ENCODE assay signal across 9 mouse cellular contexts in genomic region chr7:111080026-111080425, GRCm38 (mm10). TPM values are rescaled to one million over a fixed set of nuclear protein-coding genes. Genes with fewer than 3 reads are reported as not detected.
DNase-seq lines count a peak whose midpoint lies in the region; ATAC-seq and TF ChIP-seq lines count a peak whose summit lies in the region.
"Had no signal": no experiment of that assay in that cellular context is flagged by ENCODE, and none has a peak within 500 bp of the region (broad histone marks: within the 10 kb centered on the region; RNA-seq: fewer than 3 reads in every experiment).

No protein-coding gene starts in this region.

- peak overlapping the region; percentile 82; the same call in 1 of the 2 replicates for H3K4me2 ChIP-seq in heart, embryonic 11.5 days
- peak overlapping the region; percentile 83 for H3K4me2 ChIP-seq in embryonic facial prominence, embryonic 14.5 days (ENCODE audit: low read depth, low read length)
- H3K4me2 ChIP-seq in limb, embryonic 14.5 days (replicated peaks; ENCODE audit: low read depth, low read length, severe bottlenecking): peak overlapping the region; percentile 56

- H3ac ChIP-seq in C2C12 (ENCODE audit: control insufficient read depth, insufficient read length, low read depth): no peak overlapping the region

- peaks cover 15% of the 10 kb centered on the region for H3K4me1 ChIP-seq in heart, embryonic 11.5 days (ENCODE audit: control insufficient read depth, insufficient read depth, low read length)
- peaks cover 20% of the 10 kb centered on the region for H3K4me1 ChIP-seq in embryonic facial prominence, embryonic 14.5 days (ENCODE audit: control insufficient read depth, insufficient read depth, low read length)
- H3K4me1 ChIP-seq in limb, embryonic 14.5 days (ENCODE audit: control insufficient read depth, insufficient read depth, low read length): peaks cover 13% of the 10 kb centered on the region

- peaks cover 53% of the 10 kb centered on the region for H3K79me3 ChIP-seq in C2C12 (ENCODE audit: low read depth)

- peaks cover 77% of the 10 kb centered on the region for H3K79me2 ChIP-seq in C2C12 (ENCODE audit: control insufficient read depth, insufficient read depth)

- WGBS in heart, embryonic 11.5 days (ENCODE audit: insufficient replicate concordance): 89% methylated on average over 8 of the region's 8 CpGs
- 84% methylated on average over 8 of the region's 8 CpGs for WGBS in embryonic facial prominence, embryonic 14.5 days
- 84% methylated on average over 8 of the region's 8 CpGs for WGBS in limb, embryonic 14.5 days

- DNase-seq in heart, postnatal 25 days (ENCODE audit: low spot score): no peak
- no peak for DNase-seq in embryonic facial prominence, embryonic 14.5 days (ENCODE audit: low spot score)
- no peak for DNase-seq in limb, embryonic 14.5 days (ENCODE audit: low spot score)
- DNase-seq in cerebellum, postnatal 14 days: no peak
- DNase-seq in thymus, postnatal 25 days: no peak
- no peak for DNase-seq in layer of hippocampus, adult 18-20 months (ENCODE audit: low spot score in 2 of 2)

- H3K36me3 ChIP-seq in heart, embryonic 11.5 days (ENCODE audit: control insufficient read depth, insufficient read depth, low read length): peaks cover 47% of the 10 kb centered on the region
- H3K36me3 ChIP-seq in C2C12 (ENCODE audit: control insufficient read depth, insufficient read depth): peaks cover 68% of the 10 kb centered on the region
- peaks cover 67% of the 10 kb centered on the region for H3K36me3 ChIP-seq in embryonic facial prominence, embryonic 14.5 days (ENCODE audit: control insufficient read depth, insufficient read depth, low read length)
- peaks cover 66% of the 10 kb centered on the region for H3K36me3 ChIP-seq in limb, embryonic 14.5 days (ENCODE audit: control insufficient read depth, insufficient read depth, low read length)

- intact Hi-C loops in heart, postnatal 25 days (cut with DNase I): loop anchor here (5.0 kb wide), 1 partner anchor 77 kb away; no protein-coding TSS in a partner anchor

- no peak for ATAC-seq in heart, embryonic 11.5 days (replicated peaks; ENCODE audit: insufficient number of reproducible peaks, low FRiP score, low TSS enrichment)
- ATAC-seq in embryonic facial prominence, embryonic 14.5 days (ENCODE audit: low read depth): no peak
- ATAC-seq in limb, embryonic 14.5 days (ENCODE audit: low FRiP score, low read depth): no peak

- no peak for TF ChIP-seq POLR2A in limb, embryonic 14.5 days (IDR thresholded peaks at IDR 0.05; ENCODE audit: borderline replicate concordance, extremely low read depth, insufficient read depth, insufficient read length)

- H3K9me3 ChIP-seq in heart, embryonic 11.5 days (replicated peaks; ENCODE audit: control insufficient read depth, low read length): no peaks in the 10 kb centered on the region
- H3K9me3 ChIP-seq in embryonic facial prominence, embryonic 14.5 days (ENCODE audit: control insufficient read depth, low read length): no peaks in the 10 kb centered on the region
- H3K9me3 ChIP-seq in limb, embryonic 14.5 days (ENCODE audit: control insufficient read depth, low read length): no peaks in the 10 kb centered on the region

- no peak overlapping the region for H3K9ac ChIP-seq in heart, embryonic 11.5 days (ENCODE audit: low read depth, low read length)
- H3K9ac ChIP-seq in embryonic facial prominence, embryonic 14.5 days (ENCODE audit: low read depth, low read length): 0 out of 2 replicates have a peak overlapping the region, but pooled peaks have one; percentile 2
- H3K9ac ChIP-seq in limb, embryonic 14.5 days (ENCODE audit: low read depth, low read length, severe bottlenecking): no peak overlapping the region

- H3K4me3 ChIP-seq in heart, embryonic 11.5 days (ENCODE audit: low read depth, low read length): peak overlapping the region; percentile 97; the same call in 1 of the 2 replicates
- H3K4me3 ChIP-seq in C2C12 (ENCODE audit: insufficient read depth, poor library complexity, severe bottlenecking): peak overlapping the region; percentile 7
- H3K4me3 ChIP-seq in embryonic facial prominence, embryonic 14.5 days (ENCODE audit: low read depth, low read length): peak overlapping the region; percentile 99; the same call in 1 of the 2 replicates
- no peak overlapping the region for H3K4me3 ChIP-seq in limb, embryonic 14.5 days (replicated peaks; ENCODE audit: low read length)

- TF ChIP-seq CTCF in C2C12 (IDR thresholded peaks at IDR 0.05; ENCODE audit: control insufficient read depth, insufficient read depth, insufficient read length): no peak

- no peak overlapping the region for H3K27ac ChIP-seq in heart, embryonic 11.5 days (ENCODE audit: low read depth, low read length)
- no peak overlapping the region for H3K27ac ChIP-seq in embryonic facial prominence, embryonic 14.5 days (replicated peaks; ENCODE audit: low read depth, low read length)
- no peak overlapping the region for H3K27ac ChIP-seq in limb, embryonic 14.5 days (replicated peaks; ENCODE audit: low read depth, low read length)
- H3K27ac ChIP-seq: kidney, postnatal 0 days had no signal

- no peaks in the 10 kb centered on the region for H3K27me3 ChIP-seq in heart, embryonic 11.5 days (ENCODE audit: control insufficient read depth, insufficient read depth, low read length)
- no peaks in the 10 kb centered on the region for H3K27me3 ChIP-seq in C2C12 (ENCODE audit: control insufficient read depth, insufficient read depth, insufficient read length)
- no peaks in the 10 kb centered on the region for H3K27me3 ChIP-seq in embryonic facial prominence, embryonic 14.5 days (replicated peaks; ENCODE audit: control insufficient read depth, insufficient read depth, low read length)
- H3K27me3 ChIP-seq in limb, embryonic 14.5 days (ENCODE audit: control insufficient read depth, insufficient read depth, low read length): no peaks in the 10 kb centered on the region

TF ChIP-seq in C2C12, 6 proteins besides CTCF, POLR2A, EP300 and RAD21:
- TF ChIP-seq FOSL1 (IDR thresholded peaks at IDR 0.05; ENCODE audit: insufficient read depth, low read length, poor library complexity, severe bottlenecking): no peak
- TF ChIP-seq MYOG (IDR thresholded peaks at IDR 0.05; ENCODE audit: control insufficient read depth, extremely low read depth, insufficient read length): no peak
- TF ChIP-seq CEBPB (IDR thresholded peaks at IDR 0.05; ENCODE audit: low read depth): no peak
- TF ChIP-seq MAX (IDR thresholded peaks at IDR 0.05): no peak
- TF ChIP-seq MYOD1 (IDR thresholded peaks at IDR 0.05; ENCODE audit: control insufficient read depth, insufficient read length, low read depth): no peak
- no peak for TF ChIP-seq USF1 (IDR thresholded peaks at IDR 0.05; ENCODE audit: low read depth)

RNA-seq across cellular contexts. Expression of gene Eif4g2, which starts 2.8 kb away (rescaled TPM):
- 884 and 1,030 TPM in 2 replicates for polyA plus RNA-seq in heart, embryonic 11.5 days (2014; fragmentation: Nextera tagmentation; extraction: Ambion mirVana)
- 1,000 to 10,000 TPM in 1 of 2 experiments, 100 to 1,000 TPM in 1; 975 to 1,085 TPM for total RNA-seq in heart, postnatal 25 days (2021)
- 386 TPM for polyA plus RNA-seq in C2C12 (2012; fragmentation: generic; extraction: Trizol)
- polyA plus RNA-seq in embryonic facial prominence, embryonic 14.5 days (2014; fragmentation: Nextera tagmentation; extraction: Ambion mirVana): 913 and 918 TPM in 2 replicates
- polyA plus RNA-seq in limb, embryonic 14.5 days (2012; rRNA removed): 350 and 352 TPM in 2 replicates
- 921 and 939 TPM in 2 replicates for polyA plus RNA-seq in limb, embryonic 14.5 days (2014; fragmentation: Nextera tagmentation; extraction: Ambion mirVana)
- 100 to 1,000 TPM; 609 to 616 TPM for total RNA-seq in layer of hippocampus, adult 18-20 months (2021)

RNA-seq across cellular contexts. Expression of gene Ctr9, which starts 51.3 kb away (rescaled TPM):
- 46.1 and 53.6 TPM in 2 replicates for polyA plus RNA-seq in heart, embryonic 11.5 days (2014; fragmentation: Nextera tagmentation; extraction: Ambion mirVana)
- total RNA-seq in heart, postnatal 25 days (2021): 10 to 100 TPM; 15.2 to 19.3 TPM
- polyA plus RNA-seq in C2C12 (2012; fragmentation: generic; extraction: Trizol): 19.0 TPM
- polyA plus RNA-seq in embryonic facial prominence, embryonic 14.5 days (2014; fragmentation: Nextera tagmentation; extraction: Ambion mirVana): 59.4 and 62.7 TPM in 2 replicates
- 29.8 and 36.0 TPM in 2 replicates for polyA plus RNA-seq in limb, embryonic 14.5 days (2012; rRNA removed)
- polyA plus RNA-seq in limb, embryonic 14.5 days (2014; fragmentation: Nextera tagmentation; extraction: Ambion mirVana): 57.6 and 67.0 TPM in 2 replicates
- 10 to 100 TPM; 43.8 to 43.9 TPM for total RNA-seq in layer of hippocampus, adult 18-20 months (2021)
